Mouse (Mus musculus) stomach, postnatal 0 days (tissue): ENCODE data around the gene Wfdc8. TPM values are rescaled to one million over a fixed set of nuclear protein-coding genes. Genes with fewer than 3 reads are reported as not detected.

Source experiments
- ATAC-seq: fragments of 200-750 bp; cut with Nextera tagmentation; 2 replicates; pipeline ENCODE4 v1.8.0; 2017; ENCODE audit not compliant: low FRiP score, low TSS enrichment
- DNase-seq: peaks from one replicate; pipeline ENCODE4 v3.0.0-alpha.2; 2016; ENCODE audit warnings: low spot score
- H3K27ac ChIP-seq: fragments of 300-500 bp; sonication (generic); replicated peaks from 2 replicates; pipeline ENCODE4 v1.5.1; 2014; ENCODE audit warnings: mild to moderate bottlenecking, control low read depth
- H3K27me3 ChIP-seq: fragments of 300-500 bp; sonication (generic); 2 replicates; pipeline ENCODE4 v1.6.1; 2014; ENCODE audit warnings: low read length; ENCODE audit not compliant: control insufficient read depth, insufficient read depth
- H3K36me3 ChIP-seq: fragments of 300-500 bp; sonication (generic); 2 replicates; pipeline ENCODE4 v1.6.1; 2014; ENCODE audit warnings: low read length, mixed read lengths; ENCODE audit not compliant: control insufficient read depth, insufficient read depth
- H3K4me1 ChIP-seq: fragments of 300-500 bp; sonication (generic); replicated peaks from 2 replicates; pipeline ENCODE4 v1.6.1; 2014; ENCODE audit warnings: antibody characterized with exemption; ENCODE audit not compliant: control insufficient read depth, insufficient read depth
- H3K4me2 ChIP-seq: fragments of 300-500 bp; sonication (generic); replicated peaks from 2 replicates; pipeline ENCODE4 v1.6.1; 2014; ENCODE audit warnings: low read depth, mild to moderate bottlenecking, control low read depth, moderate library complexity
- H3K4me3 ChIP-seq: fragments of 300-500 bp; sonication (generic); 2 replicates; pipeline ENCODE4 v1.5.1; 2014; ENCODE audit warnings: low read depth, low read length, control low read depth
- H3K9ac ChIP-seq: fragments of 300-500 bp; sonication (generic); 2 replicates; pipeline ENCODE4 v1.6.1; 2014; ENCODE audit warnings: mild to moderate bottlenecking, low read length, control low read depth, mixed read lengths
- H3K9me3 ChIP-seq: fragments of 300-500 bp; sonication (generic); 2 replicates; pipeline ENCODE4 v1.6.1; 2016; ENCODE audit warnings: low read length; ENCODE audit not compliant: control insufficient read depth
- CTCF ChIP-seq: IDR thresholded peaks from 2 replicates; pipeline ENCODE4 v1.5.1; 2016; ENCODE audit warnings: antibody characterized with exemption, low read depth, mild to moderate bottlenecking, moderate library complexity
- EP300 ChIP-seq: optimal IDR thresholded peaks from 2 replicates; pipeline ENCODE3; 2016; ENCODE audit warnings: antibody characterized with exemption
- WGBS: fragments of 180-500 bp; shearing (Covaris S2); extraction: QIAGEN DNeasy Blood & Tissue Kit; methylation state at CpG from one replicate; pipeline ENCODE4 v1.1.7; 2014; 5-methylcytosine and 5-hydroxymethylcytosine counted together
- polyA plus RNA-seq: library from polyadenylated mRNA; unstranded; fragments of >200 nt; fragmentation: Nextera tagmentation; extraction: Ambion mirVana; gene quantifications from 2 replicates; pipeline ENCODE4 v1.2.1, GENCODE M21; 2015

Wfdc8 gene
- polyA plus RNA-seq, 1 experiment from 2014 or later, result not detected

DNA sequence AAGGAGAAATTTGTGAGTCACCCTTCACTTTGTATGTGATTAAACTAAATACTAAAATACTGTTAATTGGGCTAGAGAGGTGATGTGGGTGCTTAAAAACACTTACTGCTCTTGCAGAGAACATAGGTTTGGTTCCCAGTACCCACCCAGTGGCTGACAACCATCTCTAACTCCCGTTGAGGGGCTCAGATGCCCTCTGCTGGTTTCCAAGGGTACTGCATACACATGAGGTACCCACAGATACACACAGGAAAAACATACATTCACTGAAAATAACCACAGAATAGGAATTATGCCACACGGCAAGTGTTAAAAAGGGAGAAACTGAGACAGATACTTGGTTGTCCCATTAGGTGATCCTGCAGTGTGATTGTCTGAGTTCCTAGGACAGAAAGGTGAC, 46.4 kb downstream of the Wfdc8 start:
- whole genome bisulfite sequencing, result 91% methylated on average over 2 of the region's 2 CpGs
- H3K36me3 ChIP-seq, result no peaks in the 10 kb centered on the region
- no peak overlapping the region for H3K9ac ChIP-seq
- no peak for DNase-seq
- H3K27ac ChIP-seq, result no peak overlapping the region
- no peaks in the 10 kb centered on the region for H3K9me3 ChIP-seq
- H3K4me1 ChIP-seq, result 0 out of 2 replicates have a peak, but pooled peaks cover 4% of the 10 kb centered on the region
- H3K4me3 ChIP-seq, result no peak overlapping the region
- ATAC-seq, result no peak
- no peaks in the 10 kb centered on the region for H3K27me3 ChIP-seq
- TF ChIP-seq EP300, result no peak
- TF ChIP-seq CTCF, result peak; percentile 55
- H3K4me2 ChIP-seq, result no peak overlapping the region

DNA sequence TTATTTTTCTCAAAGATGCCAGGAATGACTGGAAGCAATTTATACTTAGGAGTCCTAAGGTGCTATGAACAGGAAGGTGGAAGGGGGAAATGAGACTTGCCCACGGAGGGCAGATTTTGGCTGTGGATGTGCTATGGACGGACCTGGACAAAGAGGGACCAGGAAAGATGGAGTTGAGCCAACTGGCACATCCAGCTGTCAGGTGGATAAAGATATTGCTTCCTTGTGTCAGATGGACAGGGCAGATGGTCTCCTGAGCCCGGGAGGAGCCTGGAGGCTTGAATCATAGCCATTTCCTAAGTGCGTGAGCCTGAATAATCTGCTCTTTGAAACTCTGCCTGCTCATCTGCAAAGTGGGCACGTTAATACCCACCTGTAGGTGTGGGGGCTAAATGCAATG, 49.1 kb downstream of the Wfdc8 start:
- Histone ChIP-seq H3K9ac (no peak overlapping the region), H3K4me2 (peak overlapping the region; percentile 81; the same call in 1 of the 2 replicates), H3K4me3 (no peak overlapping the region), H3K27me3 (no peaks in the 10 kb centered on the region), H3K9me3 (no peaks in the 10 kb centered on the region), H3K27ac (no peak overlapping the region), H3K4me1 (0 out of 2 replicates have a peak, but pooled peaks cover 4% of the 10 kb centered on the region), H3K36me3 (no peaks in the 10 kb centered on the region)
- 71% methylated on average over 5 of the region's 5 CpGs for WGBS
- ATAC-seq, result no peak
- no peak for TF ChIP-seq CTCF
- no peak for DNase-seq

- TF ChIP-seq EP300 (no peak), CTCF (peak; percentile 86)
- Histone ChIP-seq H3K9ac (peak overlapping the region; percentile 69), H3K36me3 (no peaks in the 10 kb centered on the region), H3K9me3 (no peaks in the 10 kb centered on the region), H3K4me3 (peak overlapping the region; percentile 41), H3K27ac (peak overlapping the region; percentile 78), H3K27me3 (no peaks in the 10 kb centered on the region), H3K4me2 (peak overlapping the region; percentile 81), H3K4me1 (0 out of 2 replicates have a peak, but pooled peaks cover 4% of the 10 kb centered on the region)
- 1% methylated on average over 29 of the region's 32 CpGs for WGBS
- ATAC-seq (peak; percentile 53), DNase-seq (peak; percentile 76)
These were observed 49.9 kb downstream of the Wfdc8 start for GRCm38 (mm10) chr2:164563339-164564038.

DNA sequence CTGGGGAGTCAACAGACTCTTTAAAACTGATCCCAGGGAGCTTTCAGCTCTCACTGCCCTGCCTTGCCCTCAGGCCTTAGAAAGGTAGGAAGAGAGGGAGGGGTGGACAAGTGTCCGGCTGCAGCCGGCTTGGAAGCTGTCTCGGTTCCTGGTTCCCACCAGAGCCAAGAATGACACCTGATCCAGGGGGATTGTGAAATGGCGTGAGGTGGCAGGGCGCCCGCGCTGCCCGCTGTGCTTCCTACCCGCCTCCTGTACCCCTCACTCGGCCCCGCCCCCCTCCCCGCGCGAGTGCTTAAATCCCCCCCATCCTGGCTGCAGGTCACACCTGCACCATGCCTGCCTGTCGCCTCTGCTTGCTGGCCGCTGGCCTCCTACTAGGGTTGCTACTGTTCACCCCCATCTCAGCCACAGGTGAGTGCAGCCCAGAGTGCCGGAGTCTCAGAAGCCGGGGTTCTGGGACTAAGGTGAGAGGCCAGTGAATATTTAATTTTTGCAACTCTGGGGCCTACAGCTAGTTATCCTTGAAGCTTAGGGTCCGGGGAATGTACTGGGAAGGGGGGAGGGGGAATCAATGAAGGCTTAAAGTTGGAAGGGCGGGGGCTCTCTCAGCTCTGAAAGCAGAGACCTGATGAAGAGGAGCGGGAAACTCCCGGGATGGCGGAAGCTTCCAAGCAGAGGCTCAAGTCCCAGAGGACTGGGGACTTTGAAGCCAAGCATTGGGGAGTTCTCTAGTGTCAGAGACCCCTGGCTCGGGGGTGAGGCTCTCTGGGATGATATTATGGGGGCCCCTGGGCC, 50.8 kb downstream of the Wfdc8 start, which contains the start of gene Wfdc2:
Gene Wfdc2, plus strand, starts transcription at position 23 of the 798 bp plus-strand sequence.
- Histone ChIP-seq H3K36me3 (no peaks in the 10 kb centered on the region), H3K27ac (peak within 1 kb of the TSS; percentile 78), H3K4me2 (peak within 1 kb of the TSS; percentile 81), H3K9ac (peak within 1 kb of the TSS; percentile 69), H3K9me3 (no peaks in the 10 kb centered on the region), H3K4me1 (0 out of 2 replicates have a peak, but pooled peaks cover 4% of the 10 kb centered on the region), H3K27me3 (no peaks in the 10 kb centered on the region), H3K4me3 (peak within 1 kb of the TSS; percentile 41)
- ATAC-seq (peak; percentile 29), DNase-seq (peak; percentile 65)
- TF ChIP-seq CTCF, result no peak
- no peak for TF ChIP-seq EP300
- whole genome bisulfite sequencing, result 14% methylated on average over 24 of the region's 24 CpGs

- 0 out of 2 replicates have a peak, but pooled peaks cover 4% of the 10 kb centered on the region for H3K4me1 ChIP-seq
- H3K9me3 ChIP-seq, result no peaks in the 10 kb centered on the region
- ATAC-seq, result no peak
- no peak for TF ChIP-seq CTCF
- TF ChIP-seq EP300, result no peak
- H3K36me3 ChIP-seq, result no peaks in the 10 kb centered on the region
- no peak overlapping the region for H3K27ac ChIP-seq
- no peak overlapping the region for H3K9ac ChIP-seq
- H3K4me3 ChIP-seq, result no peak overlapping the region
- H3K27me3 ChIP-seq, result no peaks in the 10 kb centered on the region
- no peak for DNase-seq
- WGBS, result 82% methylated on average over 8 of the region's 8 CpGs
- no peak overlapping the region for H3K4me2 ChIP-seq
These were observed 53.3 kb downstream of the Wfdc8 start for GRCm38 (mm10) chr2:164560106-164560505.
